Mouse (Mus musculus) heart, postnatal 0 days (tissue): ENCODE data around the gene Nup205. TPM values are rescaled to one million over a fixed set of nuclear protein-coding genes. Genes with fewer than 3 reads are reported as not detected.
A peak's percentile ranks its signal among the peaks of the same experiment; 100 is the strongest.

Source experiments
- ATAC-seq: fragments of 200-750 bp; cut with Nextera tagmentation; 2 replicates; pipeline ENCODE4 v1.8.0; 2017; ENCODE audit warnings: low read depth, moderate number of reproducible peaks, moderate library complexity; ENCODE audit not compliant: insufficient read depth
- DNase-seq: peaks from one replicate; pipeline ENCODE4 v3.0.0-alpha.2; 2016; ENCODE audit warnings: low spot score
- H3K27ac ChIP-seq: fragments of 300-500 bp; sonication (generic); 2 replicates; pipeline ENCODE4 v1.5.1; 2014; ENCODE audit warnings: low read depth, mild to moderate bottlenecking
- H3K27me3 ChIP-seq: fragments of 300-500 bp; sonication (generic); 2 replicates; pipeline ENCODE4 v1.6.1; 2014; ENCODE audit warnings: low read length, mixed read lengths; ENCODE audit not compliant: control insufficient read depth, insufficient read depth
- H3K36me3 ChIP-seq: fragments of 300-500 bp; sonication (generic); replicated peaks from 2 replicates; pipeline ENCODE4 v1.6.1; 2014; ENCODE audit warnings: low read length, mixed read lengths; ENCODE audit not compliant: control insufficient read depth, insufficient read depth
- H3K4me1 ChIP-seq: fragments of 300-500 bp; sonication (generic); 2 replicates; pipeline ENCODE4 v1.6.1; 2014; ENCODE audit warnings: antibody characterized with exemption; ENCODE audit not compliant: control insufficient read depth, insufficient read depth
- H3K4me2 ChIP-seq: fragments of 300-500 bp; sonication (generic); 2 replicates; pipeline ENCODE4 v1.6.1; 2014; ENCODE audit warnings: low read depth, mild to moderate bottlenecking, low read length, moderate library complexity
- H3K4me3 ChIP-seq: fragments of 300-500 bp; sonication (generic); 2 replicates; pipeline ENCODE4 v1.5.1; 2014; ENCODE audit warnings: low read depth, low read length
- H3K9ac ChIP-seq: fragments of 300-500 bp; sonication (generic); replicated peaks from 2 replicates; pipeline ENCODE4 v1.6.1; 2014; ENCODE audit warnings: low read depth, low read length, mixed read lengths
- H3K9me3 ChIP-seq: fragments of 300-500 bp; sonication (generic); replicated peaks from 2 replicates; pipeline ENCODE4 v1.6.1; 2016; ENCODE audit warnings: low read length; ENCODE audit not compliant: control insufficient read depth
- CTCF ChIP-seq: IDR thresholded peaks from 2 replicates; pipeline ENCODE4 v1.5.1; 2016; ENCODE audit warnings: antibody characterized with exemption, control low read depth, low read depth
- EP300 ChIP-seq: IDR thresholded peaks from 2 replicates; pipeline ENCODE4 v1.6.1; 2016; ENCODE audit warnings: antibody characterized with exemption, low read depth
- WGBS: fragments of 180-500 bp; shearing (Covaris S2); extraction: QIAGEN DNeasy Blood & Tissue Kit; methylation state at CpG from one replicate; pipeline ENCODE4 v1.1.7; 2014; 5-methylcytosine and 5-hydroxymethylcytosine counted together
- polyA plus RNA-seq: library from polyadenylated mRNA; unstranded; fragments of >200 nt; fragmentation: Nextera tagmentation; extraction: Ambion mirVana; gene quantifications from 2 replicates; pipeline ENCODE4 v1.2.1, GENCODE M21; 2015
- total RNA-seq: library from RNA; depleted of rRNA; stranded (reverse); fragments of >200 nt; gene quantifications from 2 replicates; pipeline ENCODE4 v1.2.3, GENCODE M21; 2014; ENCODE audit warnings: low replicate concordance; rRNA removed

The Nup205 gene
- total RNA-seq (34.6 and 36.7 TPM in 2 replicates), polyA plus RNA-seq (7.0 and 7.1 TPM in 2 replicates)

DNA sequence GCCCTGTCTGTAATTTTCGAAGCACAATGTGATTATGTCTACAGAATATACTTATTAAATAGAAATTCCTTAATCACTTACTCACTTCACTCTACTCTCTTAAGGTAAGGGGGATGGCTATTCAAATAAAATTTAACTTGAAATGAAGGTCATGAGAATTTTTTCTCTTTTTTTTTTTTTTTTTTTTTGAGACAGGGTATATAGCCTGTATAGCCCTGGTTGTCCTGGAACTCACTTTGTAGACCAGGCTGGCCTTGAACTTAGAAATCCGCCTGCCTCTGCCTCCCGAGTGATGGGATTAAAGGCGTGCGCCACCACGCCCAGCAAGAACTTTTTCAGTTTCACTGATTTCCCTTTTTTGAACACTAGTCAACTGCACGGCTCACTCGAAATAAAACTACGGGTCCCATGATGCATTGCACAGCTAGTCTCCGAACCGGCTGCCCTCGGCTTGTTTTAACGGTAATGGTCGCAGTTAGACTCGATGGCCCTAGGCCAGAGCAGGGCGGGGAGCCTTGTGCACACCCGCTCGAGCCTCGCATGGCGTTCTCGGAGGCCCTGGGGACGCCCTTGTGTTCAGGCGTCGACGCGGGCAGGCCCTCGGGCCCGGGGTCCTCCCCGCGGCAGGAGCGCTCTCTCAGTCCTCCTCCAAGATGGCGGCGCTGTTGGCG lies at the start of gene Nup205:
Gene Nup205 (plus strand): TSS at position 443 of the 671 bp plus-strand sequence.
- 4% methylated on average over 34 of the region's 34 CpGs for WGBS
- H3K4me3 ChIP-seq, result peak within 1 kb of the TSS; percentile 91
- DNase-seq (peak; percentile 91), ATAC-seq (peak; percentile 94)
- peak within 1 kb of the TSS; percentile 85 for H3K9ac ChIP-seq
- H3K4me1 ChIP-seq, result peaks cover 4% of the 10 kb centered on the region; the same call in 1 of the 2 replicates
- peak within 1 kb of the TSS; percentile 94 for H3K4me2 ChIP-seq
- TF ChIP-seq EP300 (no peak), CTCF (no peak)
- no peaks in the 10 kb centered on the region for H3K27me3 ChIP-seq
- H3K36me3 ChIP-seq, result no peaks in the 10 kb centered on the region
- no peaks in the 10 kb centered on the region for H3K9me3 ChIP-seq
- peak within 1 kb of the TSS; percentile 95 for H3K27ac ChIP-seq

DNA sequence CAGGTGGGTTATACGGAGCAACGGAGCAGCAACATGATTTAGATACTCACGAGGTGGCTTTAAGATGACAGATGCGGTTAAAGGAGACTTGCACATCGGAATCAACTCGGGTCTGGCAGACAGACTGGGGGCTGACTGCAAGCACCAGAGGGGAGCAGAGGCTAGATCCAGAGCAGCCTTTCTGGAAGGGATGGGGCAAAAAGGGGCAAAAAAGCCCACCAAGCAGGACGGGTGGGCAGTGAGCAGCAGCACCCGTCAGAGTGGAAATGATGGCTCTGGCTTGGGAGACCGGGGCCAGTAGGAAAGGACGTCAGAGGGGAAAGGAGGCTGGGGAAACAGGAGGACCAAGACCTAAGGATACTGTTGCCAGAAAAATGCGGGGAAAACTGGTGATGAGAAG lies 44.4 kb upstream of the Nup205 start:
- H3K27me3 ChIP-seq, result no peaks in the 10 kb centered on the region
- peak overlapping the region; percentile 92 for H3K27ac ChIP-seq
- DNase-seq (no peak), ATAC-seq (no peak)
- H3K4me2 ChIP-seq, result peak overlapping the region; percentile 93
- H3K4me1 ChIP-seq, result peaks cover 10% of the 10 kb centered on the region
- 0% methylated on average over 11 of the region's 11 CpGs for WGBS
- TF ChIP-seq CTCF, result no peak
- no peak for TF ChIP-seq EP300
- peak overlapping the region; percentile 90 for H3K4me3 ChIP-seq
- H3K9ac ChIP-seq, result peak overlapping the region; percentile 84
- no peaks in the 10 kb centered on the region for H3K9me3 ChIP-seq
- no peaks in the 10 kb centered on the region for H3K36me3 ChIP-seq

DNA sequence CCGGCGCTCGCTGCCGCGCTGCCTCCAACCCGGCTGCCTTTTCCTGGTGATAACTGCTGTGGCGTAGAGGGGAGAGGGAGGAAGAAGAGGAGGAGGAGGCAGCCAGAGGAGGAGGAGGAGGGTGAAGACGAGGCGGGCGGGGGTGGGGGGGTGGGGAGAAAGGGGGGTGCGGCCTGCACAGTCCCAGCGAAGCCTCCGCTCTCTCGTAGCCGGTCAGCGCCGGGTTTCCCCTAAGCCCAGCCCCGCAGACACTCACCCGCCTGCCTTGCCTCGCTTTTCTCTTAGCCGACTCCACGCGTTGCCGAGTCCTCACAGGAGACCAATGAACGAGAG lies 44.0 kb upstream of the Nup205 start:
- H3K27me3 ChIP-seq, result no peaks in the 10 kb centered on the region
- WGBS, result 0% methylated on average over 23 of the region's 25 CpGs
- H3K9ac ChIP-seq, result peak overlapping the region; percentile 84
- H3K4me2 ChIP-seq, result peak overlapping the region; percentile 93
- TF ChIP-seq CTCF (no peak), EP300 (0 out of 2 replicates have a peak, but pooled peaks have one; percentile 33)
- H3K9me3 ChIP-seq, result no peaks in the 10 kb centered on the region
- DNase-seq (peak; percentile 44), ATAC-seq (peak; percentile 84)
- H3K36me3 ChIP-seq, result no peaks in the 10 kb centered on the region
- peaks cover 10% of the 10 kb centered on the region for H3K4me1 ChIP-seq
- H3K27ac ChIP-seq, result peak overlapping the region; percentile 92
- peak overlapping the region; percentile 90 for H3K4me3 ChIP-seq

DNA sequence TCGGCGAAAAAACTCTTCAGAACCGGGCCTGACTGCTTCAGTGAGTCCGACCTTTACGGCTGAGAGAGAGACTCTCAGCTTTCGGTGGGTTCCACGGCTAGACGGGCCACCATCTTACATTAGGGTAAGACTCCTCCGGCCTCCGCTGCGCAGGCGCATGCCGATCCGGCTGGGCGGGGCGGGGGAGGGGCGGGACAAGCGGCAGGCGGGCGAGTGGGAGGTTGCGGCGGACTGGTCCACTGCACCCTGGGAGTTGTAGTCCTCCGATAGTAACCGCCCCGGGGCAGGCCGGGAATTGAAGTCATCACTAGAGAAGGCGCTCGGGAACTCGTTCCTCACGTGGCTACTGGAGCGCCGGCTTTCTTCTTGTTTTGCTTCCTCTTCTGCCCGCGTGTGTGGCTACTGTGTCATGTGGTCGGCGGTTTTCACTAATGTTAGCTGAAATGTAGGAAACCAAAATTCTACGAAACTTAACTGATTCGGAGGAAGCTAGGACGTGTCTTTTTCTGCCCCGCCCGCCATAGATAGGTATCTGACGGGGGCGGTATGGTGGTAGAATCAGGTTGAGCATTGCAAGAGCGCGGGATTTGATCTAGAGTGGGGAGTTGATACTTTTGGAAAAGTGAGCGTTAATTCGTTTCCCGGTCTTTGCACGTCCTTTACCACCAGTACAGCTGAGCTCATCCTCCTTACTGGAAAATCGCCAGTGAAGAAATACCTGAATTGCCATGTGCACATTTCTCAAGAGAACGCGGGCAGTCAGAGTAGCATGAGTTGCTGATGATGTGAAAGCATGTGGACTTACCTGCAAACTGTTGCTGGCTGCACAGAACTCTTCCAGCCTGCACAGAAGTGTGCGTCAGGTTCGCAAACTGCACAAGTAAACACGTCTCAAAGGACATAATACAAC lies 43.4 kb upstream of the Nup205 start, which contains the start of gene Cnot4:
Gene Cnot4 (minus strand): TSS at position 146 of the 910 bp plus-strand sequence.
- peak within 1 kb of the TSS; percentile 90 for H3K4me3 ChIP-seq
- TF ChIP-seq EP300, result peak; percentile 55; the same call in 1 of the 2 replicates
- no peak for TF ChIP-seq CTCF
- no peaks in the 10 kb centered on the region for H3K9me3 ChIP-seq
- H3K9ac ChIP-seq, result peak within 1 kb of the TSS; percentile 84
- H3K27me3 ChIP-seq, result no peaks in the 10 kb centered on the region
- ATAC-seq, result peak; percentile 99
- WGBS, result under 1% methylated on average over 55 of the region's 55 CpGs
- H3K27ac ChIP-seq, result peak within 1 kb of the TSS; percentile 92
- peak within 1 kb of the TSS; percentile 93 for H3K4me2 ChIP-seq
- H3K36me3 ChIP-seq, result no peaks in the 10 kb centered on the region
- H3K4me1 ChIP-seq, result peaks cover 10% of the 10 kb centered on the region
- peak; percentile 99 for DNase-seq

DNA sequence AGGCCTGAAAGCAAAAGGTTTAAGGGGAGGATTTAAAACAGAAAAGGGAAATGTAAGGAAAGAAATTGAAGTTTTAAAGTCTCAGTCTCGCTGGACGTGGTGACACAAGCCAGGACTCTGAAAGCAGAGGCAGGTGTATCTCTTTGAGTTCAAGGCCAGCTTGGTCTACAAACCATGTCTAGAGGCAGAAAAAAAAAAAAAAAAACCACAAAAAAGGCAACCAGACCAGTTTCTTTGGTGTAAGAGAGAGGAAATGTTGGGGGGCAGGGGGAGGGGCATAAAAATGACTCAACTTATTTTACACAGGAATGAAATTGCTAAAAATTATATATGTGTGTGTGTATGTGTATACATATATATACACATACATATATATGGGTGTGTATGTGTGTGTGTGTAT lies 42.4 kb upstream of the Nup205 start:
- no peak for ATAC-seq
- H3K27me3 ChIP-seq, result no peaks in the 10 kb centered on the region
- H3K4me3 ChIP-seq, result no peak overlapping the region
- no peak overlapping the region for H3K4me2 ChIP-seq
- no peaks in the 10 kb centered on the region for H3K9me3 ChIP-seq
- no peaks in the 10 kb centered on the region for H3K36me3 ChIP-seq
- 47% methylated on average over 2 of the region's 2 CpGs for WGBS
- H3K4me1 ChIP-seq, result peaks cover 10% of the 10 kb centered on the region
- no peak for DNase-seq
- no peak overlapping the region for H3K27ac ChIP-seq
- no peak overlapping the region for H3K9ac ChIP-seq
- TF ChIP-seq EP300, result no peak
- no peak for TF ChIP-seq CTCF
